Mouse (Mus musculus) bone marrow macrophage, adult 2 months (primary cell): ENCODE data around the gene Stx18. TPM values are rescaled to one million over a fixed set of nuclear protein-coding genes. Genes with fewer than 3 reads are reported as not detected.

Source experiments
- H3K27ac ChIP-seq: 2 replicates; pipeline ENCODE4 v1.5.1; 2012; ENCODE audit warnings: low read depth, low read length; ENCODE audit not compliant: insufficient read depth
- H3K4me1 ChIP-seq: 2 replicates; pipeline ENCODE4 v1.6.1; 2012; ENCODE audit warnings: low read length; ENCODE audit not compliant: control insufficient read depth, insufficient read depth
- H3K4me3 ChIP-seq: 2 replicates; pipeline ENCODE4 v1.5.1; 2012; ENCODE audit warnings: mild to moderate bottlenecking, low read length, moderate library complexity; ENCODE audit not compliant: insufficient read depth
- CTCF ChIP-seq: IDR thresholded peaks from 2 replicates; pipeline ENCODE4 v1.5.1; 2012; ENCODE audit warnings: low read depth, mild to moderate bottlenecking, low read length, moderate library complexity
- POLR2A ChIP-seq: IDR thresholded peaks from 2 replicates; pipeline ENCODE4 v1.6.1; 2012; ENCODE audit warnings: mild to moderate bottlenecking, low read depth, low read length, borderline replicate concordance
- polyA plus RNA-seq: library from polyadenylated mRNA; stranded (reverse); fragments of >200 nt; gene quantifications from 2 replicates; pipeline ENCODE4 v1.2.4, GENCODE M21; 2012; ENCODE audit not compliant: missing spikeins, insufficient read depth, insufficient read length

Gene Stx18
- polyA plus RNA-seq, 1 experiment = 26.4 TPM

- Histone ChIP-seq H3K4me1 (no peaks in the 10 kb centered on the region), H3K27ac (no peak overlapping the region), H3K4me3 (no peak overlapping the region)
- no peak for TF ChIP-seq POLR2A
- TF ChIP-seq CTCF = no peak
Measured at GRCm38 (mm10) chr5:38157481-38158020, 119.0 kb downstream of the Stx18 start.

GRCm38 (mm10) chr5:38158501-38158946, 120.0 kb downstream of the Stx18 start:
- H3K4me3 ChIP-seq = 0 out of 2 replicates have a peak overlapping the region, but pooled peaks have one; percentile 5
- H3K4me1 ChIP-seq = no peaks in the 10 kb centered on the region
- no peak overlapping the region for H3K27ac ChIP-seq
- no peak for TF ChIP-seq CTCF
- TF ChIP-seq POLR2A = no peak

- H3K4me3 ChIP-seq = peak overlapping the region; percentile 5
- H3K4me1 ChIP-seq = no peaks in the 10 kb centered on the region
- TF ChIP-seq CTCF (no peak), POLR2A (no peak)
- no peak overlapping the region for H3K27ac ChIP-seq
Measured at GRCm38 (mm10) chr5:38158947-38159633, 120.5 kb downstream of the Stx18 start.

GRCm38 (mm10) chr5:38159634-38160413, 121.3 kb downstream of the Stx18 start, which contains the start of gene Nsg1:
Gene Nsg1 (minus strand): TSS chr5:38159907.
- peak within 1 kb of the TSS; percentile 5 for H3K4me3 ChIP-seq
- TF ChIP-seq POLR2A = no peak
- TF ChIP-seq CTCF = no peak
- H3K4me1 ChIP-seq = no peaks in the 10 kb centered on the region
- H3K27ac ChIP-seq = no peak within 1 kb of the TSS

- TF ChIP-seq CTCF = no peak
- TF ChIP-seq POLR2A = no peak
- H3K27ac ChIP-seq = no peak overlapping the region
- no peaks in the 10 kb centered on the region for H3K4me1 ChIP-seq
- no peak overlapping the region for H3K4me3 ChIP-seq
Measured at GRCm38 (mm10) chr5:38168497-38168896, 130.0 kb downstream of the Stx18 start.

GRCm38 (mm10) chr5:38173766-38174165, 135.2 kb downstream of the Stx18 start:
- TF ChIP-seq CTCF (no peak), POLR2A (no peak)

GRCm38 (mm10) chr5:38174256-38174912, 135.8 kb downstream of the Stx18 start:
- Histone ChIP-seq H3K4me1 (no peaks in the 10 kb centered on the region), H3K4me3 (no peak overlapping the region), H3K27ac (no peak overlapping the region)
- TF ChIP-seq POLR2A (no peak), CTCF (no peak)

More at GRCm38 (mm10) chr5:38173766-38174165, 135.2 kb downstream of the Stx18 start:
- no peak overlapping the region for H3K27ac ChIP-seq
- no peak overlapping the region for H3K4me3 ChIP-seq
- no peaks in the 10 kb centered on the region for H3K4me1 ChIP-seq

- Histone ChIP-seq H3K27ac (no peak overlapping the region), H3K4me3 (no peak overlapping the region), H3K4me1 (no peaks in the 10 kb centered on the region)
- no peak for TF ChIP-seq POLR2A
- no peak for TF ChIP-seq CTCF
Measured at GRCm38 (mm10) chr5:38184688-38185285, 146.2 kb downstream of the Stx18 start.

- Histone ChIP-seq H3K4me1 (no peaks in the 10 kb centered on the region), H3K27ac (no peak overlapping the region), H3K4me3 (no peak overlapping the region)
- TF ChIP-seq POLR2A (no peak), CTCF (no peak)
Measured at GRCm38 (mm10) chr5:38187006-38187405, 148.5 kb downstream of the Stx18 start.

Other genes with a start within 250 kb of the Stx18 start
- gene Msx1, start 214.2 kb upstream of the Stx18 start, polyA plus RNA-seq = not detected in 2 replicates
- not detected in 2 replicates for gene Nsg1, start 121.2 kb downstream of the Stx18 start, polyA plus RNA-seq
- 5.6 and 7.1 TPM in 2 replicates for gene Zbtb49, start 181.7 kb downstream of the Stx18 start, polyA plus RNA-seq
- gene Lyar, start 181.7 kb downstream of the Stx18 start, polyA plus RNA-seq = 19.2 and 19.7 TPM in 2 replicates
- 40.3 and 45.2 TPM in 2 replicates for gene Tmem128, start 221.4 kb downstream of the Stx18 start, polyA plus RNA-seq
- gene Otop1, start 237.2 kb downstream of the Stx18 start, polyA plus RNA-seq = not detected in 2 replicates